Mouse (Mus musculus) regulatory T cell (primary cell): Measurements from ENCODE around the gene Gh.

Experiments
- in situ Hi-C: fragments of 300-600 bp; cut with MboI, MseI; formaldehyde crosslinking; loops from one replicate; pipeline ENCODE4 v1.15.1; 2025; ENCODE audit warnings: high pct_unique_total_duplicates

The Gh gene

GRCm38 (mm10) chr11:106271131-106271793 lies 30.4 kb downstream of the Gh start:
- in situ Hi-C loops, result loop anchor here (10.0 kb wide), 1 partner anchor 644 kb away; no protein-coding TSS in a partner anchor

- in situ Hi-C loops, result no loop called here
Measured at GRCm38 (mm10) chr11:106269060-106269431, 32.6 kb downstream of the Gh start.

GRCm38 (mm10) chr11:106268326-106269059 lies 33.2 kb downstream of the Gh start:
- in situ Hi-C loops, result no loop called here

GRCm38 (mm10) chr11:106267871-106268270 lies 33.8 kb downstream of the Gh start:
- in situ Hi-C loops, result no loop called here

GRCm38 (mm10) chr11:106267311-106267852 lies 34.3 kb downstream of the Gh start:
- in situ Hi-C loops, result no loop called here

GRCm38 (mm10) chr11:106266431-106266830 lies 35.2 kb downstream of the Gh start:
- in situ Hi-C loops, result no loop called here

- in situ Hi-C loops, result no loop called here
Measured at GRCm38 (mm10) chr11:106265570-106265969, 36.1 kb downstream of the Gh start.

- in situ Hi-C loops, result no loop called here
Measured at GRCm38 (mm10) chr11:106264988-106265387, 36.7 kb downstream of the Gh start.

GRCm38 (mm10) chr11:106263963-106264362 lies 37.7 kb downstream of the Gh start:
- in situ Hi-C loops, result no loop called here

GRCm38 (mm10) chr11:106260826-106261450 lies 40.7 kb downstream of the Gh start:
- in situ Hi-C loops, result no loop called here

- in situ Hi-C loops, result no loop called here
Measured at GRCm38 (mm10) chr11:106256775-106257174, 44.9 kb downstream of the Gh start.

GRCm38 (mm10) chr11:106255685-106256451 lies 45.8 kb downstream of the Gh start, which contains the start of the genes Ftsj3 and Psmc5:
Ftsj3 (minus strand) TSS chr11:106256079.
Psmc5 (plus strand) TSS chr11:106256154.
- in situ Hi-C loops, result no loop called here

GRCm38 (mm10) chr11:106255174-106255573 lies 46.5 kb downstream of the Gh start:
- in situ Hi-C loops, result no loop called here

GRCm38 (mm10) chr11:106254767-106255166 lies 46.9 kb downstream of the Gh start:
- in situ Hi-C loops, result no loop called here
